Mouse (Mus musculus): ENCODE measurements around the gene Tmem252.

DNA sequence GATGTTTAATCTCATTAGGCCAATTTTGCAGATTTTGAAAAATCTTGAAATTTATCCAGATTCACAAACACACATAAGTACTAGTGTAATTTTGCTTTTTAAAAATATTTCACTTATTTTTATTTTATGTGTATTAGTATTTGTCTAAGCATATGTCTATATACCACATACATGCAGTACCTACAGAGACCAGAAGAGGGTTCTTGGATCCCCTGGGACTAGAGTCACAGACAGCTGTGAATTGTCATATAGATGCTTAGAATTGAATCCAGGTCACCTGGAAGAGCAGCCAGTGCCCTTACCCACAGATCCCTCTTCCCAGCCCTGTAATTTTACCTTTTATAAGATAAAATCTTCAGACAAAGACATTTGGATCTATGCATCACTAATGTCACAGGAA lies 26.1 kb downstream of the Tmem252 start:
- TF ChIP-seq EP300 (IDR thresholded peaks at IDR 0.05; ENCODE audit: insufficient read depth, low read depth, low read length), result no peak
- no peak for TF ChIP-seq POLR2A (IDR thresholded peaks at IDR 0.05; ENCODE audit: insufficient read depth, low read depth, low read length)
- peak; percentile 63 for TF ChIP-seq CTCF (IDR thresholded peaks at IDR 0.05)

All from heart, adult 2 months (tissue).